Mouse (Mus musculus) bone marrow, adult 2 months (tissue): Measurements from ENCODE around the gene Krtap24-1.

Experiments
- CTCF ChIP-seq: fragments of 200-500 bp; IDR thresholded peaks from 2 replicates; pipeline ENCODE4 v1.5.1; 2011; ENCODE audit warnings: low read length, control low read depth; ENCODE audit not compliant: control insufficient read depth, insufficient read depth
- POLR2A ChIP-seq: fragments of 200-500 bp; IDR thresholded peaks from 2 replicates; pipeline ENCODE4 v1.6.1; 2011; ENCODE audit warnings: low read depth, mild to moderate bottlenecking, control low read depth, low read length, borderline replicate concordance; ENCODE audit not compliant: control insufficient read depth

DNA sequence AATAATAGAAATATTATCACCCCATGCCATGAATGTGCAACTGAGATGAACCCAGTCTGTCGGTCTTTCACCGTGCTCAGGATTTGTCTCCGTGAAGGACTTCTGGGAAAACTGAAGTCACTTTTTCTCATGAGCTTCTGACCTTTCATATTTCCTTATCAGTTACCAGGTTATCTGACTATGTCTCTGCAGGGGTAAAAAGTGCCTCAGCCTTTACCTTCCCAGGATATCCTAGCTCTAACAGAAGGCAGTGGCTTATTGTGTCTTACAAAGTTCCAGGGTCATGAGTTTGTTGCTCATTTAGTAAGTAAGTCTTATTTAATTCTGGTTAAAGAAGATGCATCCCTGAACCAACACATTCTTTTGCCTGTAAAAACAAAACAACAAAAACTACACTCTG, 42.3 kb downstream of the Krtap24-1 start:
- TF ChIP-seq POLR2A (no peak), CTCF (no peak)
